Mouse (Mus musculus) embryonic fibroblast, embryonic 13.5 days (primary cell): ENCODE data around the gene Dpp6.

Experiments used
- CTCF ChIP-seq: IDR thresholded peaks from 2 replicates; pipeline ENCODE4 v1.5.1; 2011; ENCODE audit warnings: mild to moderate bottlenecking, control low read depth, low read length, moderate library complexity, borderline replicate concordance; ENCODE audit not compliant: insufficient read depth
- POLR2A ChIP-seq: IDR thresholded peaks from 2 replicates; pipeline ENCODE4 v1.6.1; 2011; ENCODE audit warnings: low read depth, mild to moderate bottlenecking, control low read depth, low read length, moderate library complexity

DNA sequence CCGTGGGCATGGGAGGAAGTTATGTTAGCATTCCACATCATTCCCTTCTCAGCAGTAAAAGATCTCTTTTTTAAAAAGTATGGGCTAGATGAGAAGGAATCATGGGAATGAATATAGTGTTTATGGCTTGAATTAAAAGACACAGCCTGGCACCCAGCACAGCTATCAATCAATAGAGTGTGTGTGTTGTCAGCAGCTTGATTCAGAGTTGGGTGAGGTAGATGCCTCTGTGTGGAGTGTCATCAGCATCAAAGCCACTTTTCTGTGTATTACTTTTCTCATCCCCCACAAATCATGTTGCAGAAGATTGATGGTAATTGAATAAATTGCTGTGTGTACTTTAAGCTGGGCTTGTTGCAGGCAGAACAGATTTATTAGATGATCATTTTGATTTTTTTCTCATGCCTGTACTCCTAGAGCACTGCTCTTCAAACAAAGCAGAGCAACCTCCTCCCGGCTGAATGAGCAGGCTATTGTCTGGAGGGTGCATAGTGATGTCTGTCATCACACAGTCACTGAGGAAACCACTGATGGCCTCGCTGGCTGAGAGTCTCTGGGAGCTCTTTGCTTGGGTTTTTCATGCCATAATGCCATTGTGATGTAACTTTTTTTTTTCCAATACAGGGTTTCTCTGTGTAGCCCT lies 201.4 kb downstream of the Dpp6 start:
- TF ChIP-seq CTCF (no peak), POLR2A (no peak)
